In the genomic region with DNA sequence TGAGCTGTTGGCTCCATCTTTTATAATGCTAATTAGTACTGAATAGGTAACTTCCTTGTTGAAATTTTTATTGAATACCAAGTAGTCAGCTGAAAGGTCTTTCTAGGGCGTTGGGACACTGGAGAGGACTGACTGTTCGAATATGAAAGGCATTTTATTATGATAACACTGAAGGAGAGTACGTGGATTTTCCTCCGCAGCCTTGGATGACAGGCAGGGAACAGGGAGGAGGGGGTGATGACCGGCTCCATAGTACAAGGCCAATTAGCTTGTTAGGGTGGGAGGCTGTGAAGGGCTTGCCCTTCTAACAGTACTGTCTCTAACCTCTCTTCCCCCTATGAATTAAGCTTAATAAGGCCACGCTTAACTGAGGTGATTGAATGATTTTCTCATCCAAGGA, we compare ENCODE assay signal across 17 mouse cellular contexts. TPM values are rescaled to one million over a fixed set of nuclear protein-coding genes. Genes with fewer than 3 reads are reported as not detected.
"Had no signal": no experiment of that assay in that cellular context is flagged by ENCODE, and none has a peak within 500 bp of the region (broad histone marks: within the 10 kb centered on the region; RNA-seq: fewer than 3 reads in every experiment).

No protein-coding gene starts in this region.

RNA-seq across cellular contexts. Expression of gene 1700029P11Rik, which starts 10.7 kb away (rescaled TPM):
- total RNA-seq: megakaryocyte, adult 5-6 weeks; megakaryocyte-erythroid progenitor cell, adult 5-6 weeks; neutrophil, adult 5-6 weeks had no signal
- polyA plus RNA-seq: liver, embryonic 16.5 days; lung, embryonic 14.5 days; lung, embryonic 16.5 days; midbrain, embryonic 10.5 days; midbrain, embryonic 12.5 days; midbrain, embryonic 14.5 days; midbrain, embryonic 16.5 days; neural tube, embryonic 12.5 days; neural tube, embryonic 14.5 days; spleen, adult 2 months; stomach, embryonic 15.5 days; stomach, postnatal 0 days; thymus, adult 2 months; urinary bladder, adult 2 months had no signal

RNA-seq across cellular contexts. Expression of gene Csdc2, which starts 33.1 kb away (rescaled TPM):
- total RNA-seq: megakaryocyte, adult 5-6 weeks; megakaryocyte-erythroid progenitor cell, adult 5-6 weeks; neutrophil, adult 5-6 weeks had no signal
